Mouse (Mus musculus): ENCODE data around the gene Cox20. TPM values are rescaled to one million over a fixed set of nuclear protein-coding genes. Genes with fewer than 3 reads are reported as not detected.

Gene Cox20
- total RNA-seq, 1 experiment = 18.2 TPM

DNA sequence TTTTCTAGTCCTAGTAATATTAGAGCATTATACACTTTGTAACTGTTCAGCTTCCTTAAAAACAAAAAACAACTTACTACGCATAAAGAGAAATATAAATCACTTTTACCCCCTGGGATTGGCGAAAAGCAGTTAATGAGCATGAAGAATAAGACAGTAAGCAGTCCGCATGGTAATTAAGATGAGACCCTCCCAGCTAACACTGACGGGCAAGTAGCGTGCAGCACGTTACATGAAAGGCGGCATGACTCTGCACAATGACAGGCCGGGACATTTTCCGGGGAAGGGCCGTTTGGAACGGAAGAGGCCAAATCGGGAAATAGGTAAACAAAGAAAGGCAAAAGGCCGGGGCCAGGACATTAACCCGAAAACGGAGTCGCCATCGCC, 935 bp upstream of the Cox20 start:
- Histone ChIP-seq H3K27ac (ENCODE audit: insufficient read depth, low read depth, low read length, poor library complexity, severe bottlenecking) (peak overlapping the region; percentile 100), H3K9ac (ENCODE audit: insufficient read depth, low read depth, low read length, poor library complexity, severe bottlenecking) (peak overlapping the region; percentile 98), H3K9me3 (ENCODE audit: control insufficient read depth, insufficient read depth, low read depth, low read length) (no peaks in the 10 kb centered on the region), H3K4me3 (ENCODE audit: insufficient read depth in 1 of 2, low read depth in 1 of 2, low read length in 2 of 2, poor library complexity in 1 of 2, severe bottlenecking in 1 of 2) (peak overlapping the region; percentile 72 to 79), H3K36me3 (ENCODE audit: control insufficient read depth, insufficient read depth, low read length, poor library complexity, severe bottlenecking) (no peaks in the 10 kb centered on the region; the same call in 1 of the 2 replicates), H3K4me1 (ENCODE audit: control insufficient read depth in 2 of 2, insufficient read depth in 2 of 2, low read length in 2 of 2, poor library complexity in 1 of 2) (no peaks in the 10 kb centered on the region; a peak in 1 of 4 replicates)
- no peak for DNase-seq (ENCODE audit: low read depth, low spot score)
- in situ Hi-C loops (cut with MboI; ENCODE audit: low sequenced_read_pairs in 2 of 2, unreplicated experiment in 2 of 2) = no loop called here
- TF ChIP-seq MAFK (IDR thresholded peaks at IDR 0.05; ENCODE audit: insufficient read depth, low read depth, low read length) (peak; percentile 97), ZNF384 (IDR thresholded peaks at IDR 0.05; ENCODE audit: low read depth, low read length) (no peak), CHD2 (IDR thresholded peaks at IDR 0.05; ENCODE audit: low read depth, low read length) (peak; percentile 27; the same call in 1 of the 2 replicates), ZC3H11A (IDR thresholded peaks at IDR 0.05; ENCODE audit: borderline replicate concordance, low read depth, low read length) (no peak), HCFC1 (IDR thresholded peaks at IDR 0.05; ENCODE audit: borderline replicate concordance, insufficient read depth, low read length) (peak; percentile 7; the same call in 1 of the 2 replicates)

DNA sequence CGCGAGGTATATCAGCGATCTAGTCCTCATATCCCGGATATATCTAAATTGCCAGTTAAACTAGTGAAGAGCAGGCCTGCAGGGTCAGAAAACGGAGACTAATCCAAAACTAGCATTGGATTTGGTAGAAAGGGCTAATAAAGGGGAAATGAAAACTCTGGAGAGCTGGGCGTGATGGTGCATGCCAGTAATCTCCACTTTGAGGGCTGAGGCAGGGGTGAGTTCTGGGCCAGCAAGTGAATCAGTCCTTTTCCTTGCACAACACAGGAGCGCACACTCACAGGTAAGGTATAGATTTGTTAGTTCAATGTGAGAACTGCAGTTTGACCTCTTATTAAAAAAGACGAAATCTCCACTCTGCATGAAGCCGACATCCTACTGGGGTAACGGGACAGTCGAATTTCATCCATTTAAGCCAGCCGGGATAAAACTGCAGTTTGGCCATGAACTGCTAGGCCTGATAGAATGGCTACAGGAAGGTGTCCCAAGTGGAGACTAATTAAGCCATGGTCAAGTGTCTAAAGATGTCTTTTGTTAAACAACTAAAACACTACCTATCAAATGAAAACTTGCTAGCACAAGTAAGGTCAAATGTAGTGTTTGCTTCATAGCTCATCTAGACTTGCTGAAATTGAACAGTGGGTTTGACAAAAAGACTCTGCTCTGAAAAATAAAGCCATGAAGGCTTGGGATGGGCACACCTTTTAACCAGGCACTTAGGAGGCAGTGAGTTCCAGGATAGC, 536 bp downstream of the Cox20 start:
- Histone ChIP-seq H3K27ac (ENCODE audit: insufficient read depth, low read depth, low read length, poor library complexity, severe bottlenecking) (peak overlapping the region; percentile 100), H3K36me3 (ENCODE audit: control insufficient read depth, insufficient read depth, low read length, poor library complexity, severe bottlenecking) (peaks cover 9% of the 10 kb centered on the region; the same call in 1 of the 2 replicates), H3K4me1 (ENCODE audit: control insufficient read depth in 2 of 2, insufficient read depth in 2 of 2, low read length in 2 of 2, poor library complexity in 1 of 2) (no peaks in the 10 kb centered on the region; a peak in 1 of 4 replicates), H3K9ac (ENCODE audit: insufficient read depth, low read depth, low read length, poor library complexity, severe bottlenecking) (peak overlapping the region; percentile 98), H3K4me3 (ENCODE audit: insufficient read depth in 1 of 2, low read depth in 1 of 2, low read length in 2 of 2, poor library complexity in 1 of 2, severe bottlenecking in 1 of 2) (peak overlapping the region; percentile 72 to 79), H3K9me3 (ENCODE audit: control insufficient read depth, insufficient read depth, low read depth, low read length) (no peaks in the 10 kb centered on the region)
- in situ Hi-C loops (cut with MboI; ENCODE audit: low sequenced_read_pairs in 2 of 2, unreplicated experiment in 2 of 2) = no loop called here
- peak; percentile 55 for TF ChIP-seq CHD2 (IDR thresholded peaks at IDR 0.05; ENCODE audit: low read depth, low read length)
- no peak for TF ChIP-seq MAFK (IDR thresholded peaks at IDR 0.05; ENCODE audit: insufficient read depth, low read depth, low read length)
- DNase-seq (ENCODE audit: low read depth, low spot score) = no peak

DNA sequence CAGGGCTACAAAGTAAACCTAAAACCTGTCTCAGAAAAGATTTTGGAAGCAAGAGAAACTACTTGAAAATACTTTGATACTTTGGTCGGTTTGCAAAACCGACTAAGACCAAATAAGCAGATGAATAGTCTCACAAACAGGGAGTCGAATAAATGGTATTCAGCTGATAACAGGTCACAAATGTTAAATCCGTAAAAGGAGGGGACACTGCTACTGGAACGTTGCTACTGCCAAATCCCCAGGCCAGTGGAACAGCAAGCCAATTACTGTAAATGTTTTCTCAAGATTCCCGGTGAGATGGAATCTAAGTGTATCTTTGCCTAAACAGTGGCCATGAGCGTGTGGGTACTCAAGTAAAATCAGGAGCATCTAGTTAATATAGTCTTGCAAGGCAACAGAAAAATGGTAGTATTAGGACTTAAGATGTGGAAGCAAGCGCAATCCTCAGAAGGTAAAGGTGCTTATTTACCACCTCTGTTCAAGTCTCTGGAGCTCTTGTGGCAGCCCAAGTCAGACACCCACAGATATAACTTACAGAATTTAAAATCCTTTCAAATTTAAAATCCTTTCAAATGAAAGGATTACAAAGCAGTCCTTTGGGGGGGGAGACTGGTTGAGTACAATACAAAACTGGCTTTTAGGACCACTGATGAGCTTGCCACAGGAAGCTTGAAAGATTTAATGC, 1.2 kb downstream of the Cox20 start:
- no peak for DNase-seq (ENCODE audit: low read depth, low spot score)
- in situ Hi-C loops (cut with MboI; ENCODE audit: low sequenced_read_pairs in 2 of 2, unreplicated experiment in 2 of 2) = no loop called here
- Histone ChIP-seq H3K36me3 (ENCODE audit: control insufficient read depth, insufficient read depth, low read length, poor library complexity, severe bottlenecking) (peaks cover 15% of the 10 kb centered on the region; the same call in 1 of the 2 replicates), H3K9ac (ENCODE audit: insufficient read depth, low read depth, low read length, poor library complexity, severe bottlenecking) (no peak overlapping the region), H3K4me3 (ENCODE audit: insufficient read depth in 1 of 2, low read depth in 1 of 2, low read length in 2 of 2, poor library complexity in 1 of 2, severe bottlenecking in 1 of 2) (peak overlapping the region; percentile 72 to 79; a peak in 3 of 4 replicates), H3K9me3 (ENCODE audit: control insufficient read depth, insufficient read depth, low read depth, low read length) (no peaks in the 10 kb centered on the region), H3K27ac (ENCODE audit: insufficient read depth, low read depth, low read length, poor library complexity, severe bottlenecking) (peak overlapping the region; percentile 42; the same call in 1 of the 2 replicates), H3K4me1 (ENCODE audit: control insufficient read depth in 2 of 2, insufficient read depth in 2 of 2, low read length in 2 of 2, poor library complexity in 1 of 2) (no peaks in the 10 kb centered on the region; a peak in 1 of 4 replicates)
- TF ChIP-seq ZC3H11A (IDR thresholded peaks at IDR 0.05; ENCODE audit: borderline replicate concordance, low read depth, low read length) = no peak
- TF ChIP-seq MAFK (IDR thresholded peaks at IDR 0.05; ENCODE audit: insufficient read depth, low read depth, low read length) = no peak
- TF ChIP-seq ZNF384 (IDR thresholded peaks at IDR 0.05; ENCODE audit: low read depth, low read length) = no peak
- no peak for TF ChIP-seq CHD2 (IDR thresholded peaks at IDR 0.05; ENCODE audit: low read depth, low read length)
- no peak for TF ChIP-seq HCFC1 (IDR thresholded peaks at IDR 0.05; ENCODE audit: borderline replicate concordance, insufficient read depth, low read length)

DNA sequence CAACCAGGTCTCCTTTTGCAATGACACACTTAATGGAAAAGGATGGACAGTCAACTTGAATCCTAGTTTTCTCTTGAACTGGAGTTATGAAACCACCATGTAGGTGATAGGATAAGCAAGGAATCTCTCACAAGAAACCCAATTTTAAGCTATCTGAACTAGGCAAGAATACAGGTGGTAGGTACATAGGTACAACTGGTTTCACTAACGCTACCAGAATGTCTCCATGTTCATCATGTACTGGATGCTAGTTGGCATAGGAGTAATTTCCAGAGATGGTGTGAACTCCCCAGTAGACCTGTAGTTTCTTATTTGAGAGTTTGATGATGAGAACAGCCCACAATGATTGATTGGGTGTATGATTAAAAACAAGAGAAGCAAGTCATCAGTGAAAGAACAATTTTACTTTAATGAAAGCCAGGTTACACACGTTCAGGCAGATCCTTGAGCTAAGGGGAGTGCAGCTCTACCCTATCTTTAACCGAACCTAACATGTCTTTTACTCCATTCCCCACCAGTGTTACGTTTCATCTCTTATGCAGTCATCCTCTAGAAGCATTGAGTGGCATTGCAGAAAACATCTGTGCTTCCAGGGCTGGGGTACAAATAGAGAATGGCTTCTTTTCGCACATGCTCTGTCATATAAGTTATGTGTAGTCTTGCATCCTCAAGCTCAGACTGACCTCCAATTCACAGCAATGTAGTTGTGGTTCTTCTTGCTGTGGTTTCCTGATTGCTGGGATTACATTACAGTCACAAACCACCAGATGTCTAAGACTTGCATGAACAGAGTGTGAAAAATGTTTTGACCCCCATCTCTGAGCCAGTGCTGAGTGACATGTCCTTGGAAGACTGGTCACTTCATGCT, 2.0 kb downstream of the Cox20 start:
- DNase-seq (ENCODE audit: low read depth, low spot score) = no peak
- Histone ChIP-seq H3K27ac (ENCODE audit: insufficient read depth, low read depth, low read length, poor library complexity, severe bottlenecking) (no peak overlapping the region; the same call in 1 of the 2 replicates), H3K4me1 (ENCODE audit: control insufficient read depth in 2 of 2, insufficient read depth in 2 of 2, low read length in 2 of 2, poor library complexity in 1 of 2) (no peaks in the 10 kb centered on the region; a peak in 1 of 4 replicates), H3K9me3 (ENCODE audit: control insufficient read depth, insufficient read depth, low read depth, low read length) (no peaks in the 10 kb centered on the region), H3K4me3 (ENCODE audit: insufficient read depth in 1 of 2, low read depth in 1 of 2, low read length in 2 of 2, poor library complexity in 1 of 2, severe bottlenecking in 1 of 2) (no peak overlapping the region), H3K36me3 (ENCODE audit: control insufficient read depth, insufficient read depth, low read length, poor library complexity, severe bottlenecking) (peaks cover 20% of the 10 kb centered on the region; the same call in 1 of the 2 replicates), H3K9ac (ENCODE audit: insufficient read depth, low read depth, low read length, poor library complexity, severe bottlenecking) (no peak overlapping the region)
- in situ Hi-C loops (cut with MboI; ENCODE audit: low sequenced_read_pairs in 2 of 2, unreplicated experiment in 2 of 2) = no loop called here
- no peak for TF ChIP-seq MAFK (IDR thresholded peaks at IDR 0.05; ENCODE audit: insufficient read depth, low read depth, low read length)
- peak; percentile 30; the same call in 1 of the 2 replicates for TF ChIP-seq CHD2 (IDR thresholded peaks at IDR 0.05; ENCODE audit: low read depth, low read length)
- TF ChIP-seq ZC3H11A (IDR thresholded peaks at IDR 0.05; ENCODE audit: borderline replicate concordance, low read depth, low read length) = no peak
